37 mouse cellular contexts compared by ENCODE assay signal in genomic region chr5:32872346-32872745, GRCm38 (mm10). TPM values are rescaled to one million over a fixed set of nuclear protein-coding genes. Genes with fewer than 3 reads are reported as not detected.
"Had no signal": no experiment of that assay in that cellular context is flagged by ENCODE, and none has a peak within 500 bp of the region (broad histone marks: within the 10 kb centered on the region; RNA-seq: fewer than 3 reads in every experiment).

No protein-coding gene starts in this region.

- H3K9me3 ChIP-seq: embryonic facial prominence, embryonic 10.5 days; embryonic facial prominence, embryonic 12.5 days; embryonic facial prominence, embryonic 13.5 days; embryonic facial prominence, embryonic 15.5 days; forebrain, embryonic 10.5 days; forebrain, embryonic 12.5 days; forebrain, embryonic 13.5 days; forebrain, embryonic 15.5 days; heart, embryonic 10.5 days; heart, embryonic 12.5 days; heart, embryonic 13.5 days had no signal

- H3K4me2 ChIP-seq: embryonic facial prominence, embryonic 12.5 days; embryonic facial prominence, embryonic 13.5 days; embryonic facial prominence, embryonic 15.5 days; forebrain, embryonic 12.5 days; forebrain, embryonic 13.5 days; forebrain, embryonic 15.5 days; heart, embryonic 12.5 days; heart, embryonic 13.5 days had no signal

- H3K27ac ChIP-seq: embryonic facial prominence, embryonic 10.5 days; embryonic facial prominence, embryonic 12.5 days; embryonic facial prominence, embryonic 13.5 days; embryonic facial prominence, embryonic 15.5 days; forebrain, embryonic 10.5 days; forebrain, embryonic 12.5 days; forebrain, embryonic 13.5 days; forebrain, embryonic 15.5 days; gastrocnemius, adult 2 months; heart, adult 2 months; heart, embryonic 10.5 days; heart, embryonic 13.5 days had no signal

- H3K4me3 ChIP-seq: embryonic facial prominence, embryonic 10.5 days; embryonic facial prominence, embryonic 12.5 days; embryonic facial prominence, embryonic 13.5 days; embryonic facial prominence, embryonic 15.5 days; erythroblast, embryonic 14.5 days; forebrain, embryonic 10.5 days; forebrain, embryonic 12.5 days; forebrain, embryonic 13.5 days; forebrain, embryonic 15.5 days; gastrocnemius, adult 2 months; heart, adult 2 months; heart, embryonic 10.5 days; heart, embryonic 12.5 days; heart, embryonic 13.5 days had no signal

- DNase-seq: cerebellum, adult 2 months; cerebellum, adult 8-10 months; cerebellum, adult 9-10 months; cerebellum, adult 9-11 months; cerebellum, postnatal 10 days; cerebellum, postnatal 14 days; cerebellum, postnatal 25 days; cerebellum, postnatal 36 days; embryo, embryonic 11 days; gastrocnemius, adult 2 months; gastrocnemius, postnatal 10 days; gastrocnemius, postnatal 14 days; gastrocnemius, postnatal 25 days; gastrocnemius, postnatal 36 days; heart, adult 18-20 months; heart, adult 2 months had no signal

- H3K4me1 ChIP-seq: embryonic facial prominence, embryonic 10.5 days; embryonic facial prominence, embryonic 12.5 days; embryonic facial prominence, embryonic 13.5 days; embryonic facial prominence, embryonic 15.5 days; forebrain, embryonic 10.5 days; forebrain, embryonic 12.5 days; forebrain, embryonic 13.5 days; forebrain, embryonic 15.5 days; heart, embryonic 10.5 days; heart, embryonic 12.5 days; heart, embryonic 13.5 days had no signal

- H3K27me3 ChIP-seq: embryonic facial prominence, embryonic 12.5 days; embryonic facial prominence, embryonic 13.5 days; embryonic facial prominence, embryonic 15.5 days; forebrain, embryonic 12.5 days; forebrain, embryonic 13.5 days; forebrain, embryonic 15.5 days; heart, embryonic 12.5 days; heart, embryonic 13.5 days had no signal

- H3K9ac ChIP-seq: embryonic facial prominence, embryonic 12.5 days; embryonic facial prominence, embryonic 13.5 days; embryonic facial prominence, embryonic 15.5 days; forebrain, embryonic 12.5 days; forebrain, embryonic 13.5 days; forebrain, embryonic 15.5 days; heart, embryonic 12.5 days; heart, embryonic 13.5 days had no signal

- ATAC-seq: forebrain, embryonic 13.5 days; forebrain, embryonic 14.5 days; forebrain, embryonic 15.5 days; forebrain, embryonic 16.5 days had no signal

RNA-seq across cellular contexts. Expression of gene Gm20671, which starts 45.4 kb away (rescaled TPM):
- total RNA-seq: common myeloid progenitor, adult 5-6 weeks; gastrocnemius, adult 2 months; gastrocnemius, postnatal 10 days; gastrocnemius, postnatal 14 days; gastrocnemius, postnatal 25 days; gastrocnemius, postnatal 4 days had no signal
- polyA plus RNA-seq: cortical plate, adult 2 months; embryonic facial prominence, embryonic 10.5 days; embryonic facial prominence, embryonic 11.5 days; embryonic facial prominence, embryonic 12.5 days; embryonic facial prominence, embryonic 13.5 days; embryonic facial prominence, embryonic 14.5 days; embryonic facial prominence, embryonic 15.5 days; forebrain, embryonic 10.5 days; forebrain, embryonic 11.5 days; forebrain, embryonic 12.5 days; forebrain, embryonic 13.5 days; forebrain, embryonic 14.5 days; forebrain, embryonic 15.5 days; forebrain, embryonic 16.5 days; frontal cortex, adult 2 months; heart, embryonic 10.5 days; heart, embryonic 12.5 days; heart, embryonic 13.5 days had no signal
